Mouse (Mus musculus) kidney, adult 2 months (tissue): ENCODE results near the gene Ulk4.

Source experiments
- CTCF ChIP-seq: fragments of 200-500 bp; conservative IDR thresholded peaks from 2 replicates; pipeline ENCODE4 v1.5.1; 2011; ENCODE audit warnings: low read depth, mild to moderate bottlenecking, control low read depth, low read length, moderate library complexity, mixed read lengths; ENCODE audit not compliant: insufficient read depth, insufficient read length
- POLR2A ChIP-seq: fragments of 200-500 bp; IDR thresholded peaks from one replicate; pipeline ENCODE4 v1.6.1; 2011; ENCODE audit warnings: low read depth, low read length, control low read depth

DNA sequence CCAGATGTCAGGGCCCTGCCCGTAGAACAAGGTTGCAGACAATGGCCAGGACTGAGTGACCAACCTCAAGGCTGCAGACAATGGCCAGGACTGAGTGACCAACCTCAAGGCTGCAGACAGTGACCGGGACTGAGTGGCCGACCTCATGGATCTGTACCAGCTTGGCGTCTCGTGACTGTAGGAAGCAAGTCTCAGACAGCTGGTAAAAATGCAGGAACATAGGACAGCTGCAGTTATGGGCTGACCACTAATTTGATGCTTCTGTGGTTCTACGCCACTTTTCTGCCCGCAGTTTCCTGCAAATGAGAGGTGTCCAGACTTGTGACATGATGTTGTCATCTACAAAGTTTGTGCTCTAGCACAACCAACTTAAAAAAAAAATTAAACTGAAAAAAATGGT, 16.2 kb upstream of the Ulk4 start:
- TF ChIP-seq CTCF (no peak), POLR2A (no peak)
